Mouse (Mus musculus): Measurements from ENCODE around the gene Gm26558. TPM values are rescaled to one million over a fixed set of nuclear protein-coding genes. Genes with fewer than 3 reads are reported as not detected.

Gene Gm26558
- polyA plus RNA-seq, 1 experiment from 2014 or later, result 5.0 TPM

DNA sequence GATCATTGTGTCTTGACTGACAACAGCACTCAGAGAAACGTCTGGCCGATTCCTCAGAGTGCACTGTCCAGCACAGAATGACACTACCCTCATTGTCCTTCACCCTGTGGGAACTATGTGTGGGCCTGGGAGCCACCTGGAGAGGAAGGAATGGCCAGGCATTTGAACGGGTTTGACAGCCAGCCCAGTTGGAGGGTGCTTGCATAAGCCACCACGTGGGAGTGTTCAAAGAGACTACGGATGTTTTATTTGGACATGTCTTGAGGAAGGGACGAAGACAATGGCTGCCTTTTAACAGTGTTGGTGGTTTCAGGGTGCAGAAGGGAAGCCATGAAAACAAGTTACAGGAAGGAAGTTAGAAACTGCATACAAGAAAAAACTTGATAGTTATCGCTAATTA is 36.1 kb downstream of the Gm26558 start:
- H3K4me3 ChIP-seq (replicated peaks; ENCODE audit: low read depth, low read length), result no peak overlapping the region
- WGBS, result 50% methylated on average over 7 of the region's 7 CpGs
- TF ChIP-seq CTCF (IDR thresholded peaks at IDR 0.05; ENCODE audit: low read depth), result no peak
- H3K36me3 ChIP-seq (ENCODE audit: insufficient read depth, low read length), result no peaks in the 10 kb centered on the region
- H3K27me3 ChIP-seq (ENCODE audit: insufficient read depth, low read length), result no peaks in the 10 kb centered on the region
- no peak for DNase-seq (ENCODE audit: low spot score)
- no peak overlapping the region for H3K27ac ChIP-seq
- ATAC-seq (replicated peaks; ENCODE audit: low FRiP score, low read depth), result no peak
- no peak overlapping the region for H3K4me2 ChIP-seq (ENCODE audit: low read length)
- H3K4me1 ChIP-seq (replicated peaks; ENCODE audit: insufficient read depth, low read length), result no peaks in the 10 kb centered on the region
- H3K9ac ChIP-seq (ENCODE audit: low read depth, low read length), result no peak overlapping the region
- H3K9me3 ChIP-seq (replicated peaks; ENCODE audit: low read length), result no peaks in the 10 kb centered on the region

GRCm38 (mm10) chr2:70622244-70622643 is 39.7 kb downstream of the Gm26558 start:
- Histone ChIP-seq H3K4me1 (replicated peaks; ENCODE audit: insufficient read depth, low read length) (no peaks in the 10 kb centered on the region), H3K4me2 (ENCODE audit: low read length) (no peak overlapping the region), H3K27me3 (ENCODE audit: insufficient read depth, low read length) (no peaks in the 10 kb centered on the region), H3K4me3 (replicated peaks; ENCODE audit: low read depth, low read length) (no peak overlapping the region), H3K27ac (no peak overlapping the region), H3K9me3 (replicated peaks; ENCODE audit: low read length) (no peaks in the 10 kb centered on the region), H3K36me3 (ENCODE audit: insufficient read depth, low read length) (no peaks in the 10 kb centered on the region), H3K9ac (ENCODE audit: low read depth, low read length) (no peak overlapping the region)
- no peak for TF ChIP-seq CTCF (IDR thresholded peaks at IDR 0.05; ENCODE audit: low read depth)
- DNase-seq (ENCODE audit: low spot score) (no peak), ATAC-seq (replicated peaks; ENCODE audit: low FRiP score, low read depth) (no peak)
- 56% methylated on average over 4 of the region's 4 CpGs for WGBS

GRCm38 (mm10) chr2:70620225-70620624 is 41.7 kb downstream of the Gm26558 start:
- Histone ChIP-seq H3K4me3 (replicated peaks; ENCODE audit: low read depth, low read length) (no peak overlapping the region), H3K9me3 (replicated peaks; ENCODE audit: low read length) (no peaks in the 10 kb centered on the region), H3K4me1 (replicated peaks; ENCODE audit: insufficient read depth, low read length) (no peaks in the 10 kb centered on the region), H3K9ac (ENCODE audit: low read depth, low read length) (no peak overlapping the region), H3K27ac (no peak overlapping the region), H3K4me2 (ENCODE audit: low read length) (no peak overlapping the region), H3K36me3 (ENCODE audit: insufficient read depth, low read length) (no peaks in the 10 kb centered on the region), H3K27me3 (ENCODE audit: insufficient read depth, low read length) (no peaks in the 10 kb centered on the region)
- peak; percentile 70 for DNase-seq (ENCODE audit: low spot score)
- TF ChIP-seq CTCF (IDR thresholded peaks at IDR 0.05; ENCODE audit: low read depth), result peak; percentile 83
- no peak for ATAC-seq (replicated peaks; ENCODE audit: low FRiP score, low read depth)
- 28% methylated on average over 6 of the region's 6 CpGs for WGBS

DNA sequence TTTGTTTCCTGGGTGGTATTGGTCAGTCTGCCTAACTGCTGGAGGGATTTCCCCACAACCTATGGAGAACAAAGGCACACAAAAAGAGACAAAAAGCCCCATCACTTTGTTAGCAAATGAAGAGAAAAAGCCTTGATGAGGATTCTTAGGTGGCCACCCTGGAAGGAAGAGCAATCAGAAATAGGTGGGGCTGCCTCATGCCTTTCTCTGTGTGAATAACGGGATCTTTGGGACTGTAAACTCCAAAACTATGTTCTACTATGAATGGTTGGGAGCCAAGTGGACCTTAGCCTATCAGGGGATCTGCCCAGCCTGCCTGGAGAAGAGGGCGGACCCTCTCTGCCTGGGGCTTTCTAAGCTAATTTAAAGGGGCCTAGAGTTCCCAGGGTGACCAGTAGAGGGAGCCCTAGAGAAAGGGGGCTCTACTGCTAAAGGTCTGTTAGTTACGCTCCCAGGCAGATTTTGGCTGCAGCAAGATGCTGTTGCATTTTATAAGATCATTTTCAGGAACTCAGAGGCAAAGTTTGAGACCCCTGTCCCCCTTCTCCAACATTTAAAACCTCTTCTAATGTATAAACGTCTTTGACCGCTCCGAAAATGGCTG is 42.6 kb downstream of the Gm26558 start:
- ATAC-seq (replicated peaks; ENCODE audit: low FRiP score, low read depth) (no peak), DNase-seq (ENCODE audit: low spot score) (no peak)
- H3K4me1 ChIP-seq (replicated peaks; ENCODE audit: insufficient read depth, low read length), result no peaks in the 10 kb centered on the region
- WGBS, result 80% methylated on average over 6 of the region's 6 CpGs
- no peak overlapping the region for H3K4me3 ChIP-seq (replicated peaks; ENCODE audit: low read depth, low read length)
- peak; percentile 26; the same call in 1 of the 2 replicates for TF ChIP-seq CTCF (IDR thresholded peaks at IDR 0.05; ENCODE audit: low read depth)
- H3K27ac ChIP-seq, result no peak overlapping the region
- no peaks in the 10 kb centered on the region for H3K36me3 ChIP-seq (ENCODE audit: insufficient read depth, low read length)
- no peaks in the 10 kb centered on the region for H3K9me3 ChIP-seq (replicated peaks; ENCODE audit: low read length)
- H3K9ac ChIP-seq (ENCODE audit: low read depth, low read length), result no peak overlapping the region
- H3K27me3 ChIP-seq (ENCODE audit: insufficient read depth, low read length), result no peaks in the 10 kb centered on the region
- no peak overlapping the region for H3K4me2 ChIP-seq (ENCODE audit: low read length)

GRCm38 (mm10) chr2:70616617-70617016 is 45.3 kb downstream of the Gm26558 start:
- 62% methylated on average over 3 of the region's 3 CpGs for WGBS
- Histone ChIP-seq H3K4me1 (replicated peaks; ENCODE audit: insufficient read depth, low read length) (no peaks in the 10 kb centered on the region), H3K4me3 (replicated peaks; ENCODE audit: low read depth, low read length) (no peak overlapping the region), H3K9me3 (replicated peaks; ENCODE audit: low read length) (no peaks in the 10 kb centered on the region), H3K27me3 (ENCODE audit: insufficient read depth, low read length) (no peaks in the 10 kb centered on the region), H3K36me3 (ENCODE audit: insufficient read depth, low read length) (no peaks in the 10 kb centered on the region), H3K27ac (no peak overlapping the region), H3K4me2 (ENCODE audit: low read length) (no peak overlapping the region), H3K9ac (ENCODE audit: low read depth, low read length) (no peak overlapping the region)
- no peak for DNase-seq (ENCODE audit: low spot score)
- no peak for ATAC-seq (replicated peaks; ENCODE audit: low FRiP score, low read depth)
- no peak for TF ChIP-seq CTCF (IDR thresholded peaks at IDR 0.05; ENCODE audit: low read depth)

GRCm38 (mm10) chr2:70616076-70616475 is 45.8 kb downstream of the Gm26558 start:
- no peaks in the 10 kb centered on the region for H3K27me3 ChIP-seq (ENCODE audit: insufficient read depth, low read length)
- TF ChIP-seq CTCF (IDR thresholded peaks at IDR 0.05; ENCODE audit: low read depth), result no peak
- ATAC-seq (replicated peaks; ENCODE audit: low FRiP score, low read depth) (no peak), DNase-seq (ENCODE audit: low spot score) (no peak)
- H3K27ac ChIP-seq, result no peak overlapping the region
- no peak overlapping the region for H3K4me2 ChIP-seq (ENCODE audit: low read length)
- no peak overlapping the region for H3K4me3 ChIP-seq (replicated peaks; ENCODE audit: low read depth, low read length)
- WGBS, result 70% methylated on average over 2 of the region's 2 CpGs
- no peak overlapping the region for H3K9ac ChIP-seq (ENCODE audit: low read depth, low read length)
- H3K4me1 ChIP-seq (replicated peaks; ENCODE audit: insufficient read depth, low read length), result no peaks in the 10 kb centered on the region
- H3K9me3 ChIP-seq (replicated peaks; ENCODE audit: low read length), result no peaks in the 10 kb centered on the region
- H3K36me3 ChIP-seq (ENCODE audit: insufficient read depth, low read length), result no peaks in the 10 kb centered on the region

Data from kidney, postnatal 0 days (tissue).